Mouse (Mus musculus): Measurements from ENCODE around the gene Zbtb44. TPM values are rescaled to one million over a fixed set of nuclear protein-coding genes. Genes with fewer than 3 reads are reported as not detected.
A peak's percentile ranks its signal among the peaks of the same experiment; 100 is the strongest.

The Zbtb44 gene
- total RNA-seq (2012; rRNA removed) (9.8 and 10.9 TPM in 2 replicates), polyA plus RNA-seq (2012; ENCODE audit: insufficient read depth in 1 of 2, insufficient read length in 2 of 2, low read depth in 1 of 2, low replicate concordance in 2 of 2, missing spikeins in 1 of 2) (10 to 100 TPM in 1 of 2 experiments, not detected in 1; 15.1 TPM)

- Histone ChIP-seq H3K27ac (ENCODE audit: control insufficient read depth, low read depth, low read length) (peak within 1 kb of the TSS; percentile 80), H3K36me3 (ENCODE audit: control insufficient read depth in 1 of 2, insufficient read depth in 2 of 2, low read length in 2 of 2) (peaks cover 2 to 11% of the 10 kb centered on the region in 2 experiments; a peak in 3 of 4 replicates)
- peak; percentile 70 for DNase-seq (ENCODE audit: low read depth, low spot score)
- TF ChIP-seq MAX (IDR thresholded peaks at IDR 0.05; ENCODE audit: low read length) = peak; percentile 74
- no peak for TF ChIP-seq BHLHE40 (IDR thresholded peaks at IDR 0.05; ENCODE audit: borderline replicate concordance, low read depth, low read length)
- peak in 1 of 2 experiments; percentile 73; a peak in 2 of 4 replicates for TF ChIP-seq POLR2A (IDR thresholded peaks at IDR 0.05; ENCODE audit: control insufficient read depth in 1 of 2, insufficient read depth in 1 of 2, low read depth in 1 of 2, low read length in 2 of 2, poor library complexity in 1 of 2)
- no peak for TF ChIP-seq ELF1 (IDR thresholded peaks at IDR 0.05; ENCODE audit: low read depth, low read length)
- TF ChIP-seq JUND (IDR thresholded peaks at IDR 0.05; ENCODE audit: low read depth, low read length) = no peak
- no peak for TF ChIP-seq USF1 (IDR thresholded peaks at IDR 0.05; ENCODE audit: low read depth, low read length)
- peak; percentile 52; the same call in 1 of the 2 replicates for TF ChIP-seq MXI1 (IDR thresholded peaks at IDR 0.05; ENCODE audit: low read depth, low read length)
- TF ChIP-seq POLR2AphosphoS5 (IDR thresholded peaks at IDR 0.05; ENCODE audit: borderline replicate concordance, low read depth, low read length) = no peak
- TF ChIP-seq SIN3A (IDR thresholded peaks at IDR 0.05; ENCODE audit: low read length) = no peak; the same call in none of the 2 replicates
- no peak for TF ChIP-seq ZKSCAN1 (IDR thresholded peaks at IDR 0.05; ENCODE audit: low read depth, low read length)
- TF ChIP-seq MEF2A (IDR thresholded peaks at IDR 0.05; ENCODE audit: extremely low read depth, insufficient replicate concordance, low read depth, low read length, poor library complexity, severe bottlenecking) = no peak
- TF ChIP-seq MAZ (IDR thresholded peaks at IDR 0.05; ENCODE audit: low read depth, low read length) = peak; percentile 26; the same call in 1 of the 2 replicates
- no peak for TF ChIP-seq E2F4 (IDR thresholded peaks at IDR 0.05; ENCODE audit: borderline replicate concordance, low read depth, low read length)
- TF ChIP-seq TCF12 (IDR thresholded peaks at IDR 0.05; ENCODE audit: low read depth, low read length) = no peak
- TF ChIP-seq HCFC1 (IDR thresholded peaks at IDR 0.05; ENCODE audit: low read depth, low read length) = no peak; the same call in none of the 2 replicates
- no peak for TF ChIP-seq TAL1 (IDR thresholded peaks at IDR 0.05; ENCODE audit: low read length)
- TF ChIP-seq UBTF (IDR thresholded peaks at IDR 0.05; ENCODE audit: borderline replicate concordance, insufficient read depth, low read depth, low read length) = 0 out of 2 replicates have a peak, but pooled peaks have one; percentile 40
- TF ChIP-seq EP300 (IDR thresholded peaks at IDR 0.05; ENCODE audit: low read depth in 1 of 2, low read length in 2 of 2) = no peak; a peak in 1 of 4 replicates
- no peak for TF ChIP-seq ZC3H11A (IDR thresholded peaks at IDR 0.05; ENCODE audit: low read depth, low read length)
- TF ChIP-seq CHD2 (IDR thresholded peaks at IDR 0.05; ENCODE audit: low read length) = no peak
- no peak for TF ChIP-seq CTCF (IDR thresholded peaks at IDR 0.05 in 2 of 3, conservative IDR thresholded peaks at IDR 0.05 in 1 of 3; ENCODE audit: control insufficient read depth in 1 of 3, insufficient read depth in 1 of 3, low read depth in 2 of 3, low read length in 3 of 3, poor library complexity in 1 of 3, severe bottlenecking in 1 of 3)
- TF ChIP-seq NELFE (IDR thresholded peaks at IDR 0.05; ENCODE audit: low read depth, low read length) = no peak; the same call in 1 of the 2 replicates
- no peak for TF ChIP-seq RCOR1 (IDR thresholded peaks at IDR 0.05; ENCODE audit: low read depth, low read length)
- no peak for TF ChIP-seq USF2 (IDR thresholded peaks at IDR 0.05; ENCODE audit: borderline replicate concordance in 1 of 2, insufficient read depth in 1 of 2, low read depth in 1 of 2, low read length in 2 of 2)
- TF ChIP-seq MYB (IDR thresholded peaks at IDR 0.05; ENCODE audit: low read depth, low read length) = peak; percentile 70
- no peak for TF ChIP-seq MAFK (IDR thresholded peaks at IDR 0.05; ENCODE audit: borderline replicate concordance, low read depth, low read length)
- no peak for TF ChIP-seq SMC3 (IDR thresholded peaks at IDR 0.05; ENCODE audit: low read depth, low read length)
- TF ChIP-seq TBP (IDR thresholded peaks at IDR 0.05; ENCODE audit: low read depth, low read length) = no peak
- no peak for TF ChIP-seq RAD21 (IDR thresholded peaks at IDR 0.05; ENCODE audit: low read depth, low read length)
- 0 out of 2 replicates have a peak, but pooled peaks have one; percentile 17 for TF ChIP-seq ETS1 (IDR thresholded peaks at IDR 0.05; ENCODE audit: low read depth, low read length)
- TF ChIP-seq ZNF384 (IDR thresholded peaks at IDR 0.05; ENCODE audit: low read depth, low read length) = no peak
- TF ChIP-seq ZMIZ1 (IDR thresholded peaks at IDR 0.05; ENCODE audit: low read depth, low read length) = no peak
- TF ChIP-seq NRF1 (IDR thresholded peaks at IDR 0.05; ENCODE audit: insufficient read depth, low read depth, low read length, poor library complexity, severe bottlenecking) = no peak
- no peak for TF ChIP-seq MYC (IDR thresholded peaks at IDR 0.05; ENCODE audit: low read depth, low read length)
These were observed at the start of gene Zbtb44 for GRCm38 (mm10) chr9:31030532-31031413. Gene Zbtb44 (plus strand): TSS chr9:31030644.

More at GRCm38 (mm10) chr9:31030532-31031413, at the start of gene Zbtb44:
- Histone ChIP-seq H3K9ac (ENCODE audit: control insufficient read depth, low read depth, low read length, poor library complexity, severe bottlenecking) (peak within 1 kb of the TSS; percentile 91), H3K9me3 (replicated peaks; ENCODE audit: insufficient read depth, low read length) (no peaks in the 10 kb centered on the region), H3K79me2 (ENCODE audit: control insufficient read depth, insufficient read depth, low read length, poor library complexity) (peaks cover 23% of the 10 kb centered on the region), H3K27me3 (ENCODE audit: control insufficient read depth in 1 of 2, insufficient read depth in 2 of 2, low read length in 2 of 2) (no peaks in the 10 kb centered on the region), H3K4me1 (ENCODE audit: control insufficient read depth in 1 of 2, insufficient read depth in 2 of 2, low read length in 2 of 2) (peaks cover 0 to 9% of the 10 kb centered on the region in 2 experiments; a peak in 2 of 4 replicates), H3K4me3 (ENCODE audit: control insufficient read depth in 1 of 2, insufficient read depth in 1 of 2, low read depth in 2 of 2, low read length in 2 of 2) (peak within 1 kb of the TSS; percentile 96 to 98)
